In genomic region chr4:55859211-55859761, GRCm38 (mm10) we compare ENCODE assay signal across 22 mouse cellular contexts.
DNase-seq lines count a peak whose midpoint lies in the region; ATAC-seq and TF ChIP-seq lines count a peak whose summit lies in the region.
"Had no signal": no experiment of that assay in that cellular context is flagged by ENCODE, and none has a peak within 500 bp of the region (broad histone marks: within the 10 kb centered on the region; RNA-seq: fewer than 3 reads in every experiment).

No protein-coding gene starts in this region.

- no peaks in the 10 kb centered on the region for H3K9me3 ChIP-seq in intestine, embryonic 15.5 days
- H3K9me3 ChIP-seq in intestine, postnatal 0 days (ENCODE audit: control insufficient read depth): no peaks in the 10 kb centered on the region
- H3K9me3 ChIP-seq in kidney, embryonic 15.5 days (replicated peaks): no peaks in the 10 kb centered on the region
- H3K9me3 ChIP-seq: forebrain, embryonic 10.5 days; forebrain, embryonic 13.5 days; heart, embryonic 13.5 days had no signal

- H3K4me1 ChIP-seq in intestine, embryonic 15.5 days (replicated peaks): no peaks in the 10 kb centered on the region
- 0 out of 2 replicates have a peak, but pooled peaks cover 3% of the 10 kb centered on the region for H3K4me1 ChIP-seq in intestine, postnatal 0 days (replicated peaks; ENCODE audit: control insufficient read depth, insufficient read depth, low read length)
- H3K4me1 ChIP-seq in small intestine, adult 2 months (ENCODE audit: control insufficient read depth, insufficient read depth, insufficient read length, low read length): peaks cover 5% of the 10 kb centered on the region; the same call in 1 of the 2 replicates
- no peaks in the 10 kb centered on the region for H3K4me1 ChIP-seq in kidney, embryonic 15.5 days
- H3K4me1 ChIP-seq: forebrain, embryonic 10.5 days; forebrain, embryonic 13.5 days; heart, embryonic 13.5 days had no signal

- H3K4me3 ChIP-seq in intestine, embryonic 15.5 days (replicated peaks): no peak overlapping the region
- no peak overlapping the region for H3K4me3 ChIP-seq in intestine, postnatal 0 days (ENCODE audit: low read depth, low read length)
- no peak overlapping the region for H3K4me3 ChIP-seq in small intestine, adult 2 months (ENCODE audit: low read depth, low read length)
- no peak overlapping the region for H3K4me3 ChIP-seq in kidney, embryonic 15.5 days (replicated peaks)
- H3K4me3 ChIP-seq: forebrain, embryonic 10.5 days; forebrain, embryonic 13.5 days; heart, embryonic 13.5 days had no signal

- 80% methylated on average over 2 of the region's 2 CpGs for WGBS in intestine, embryonic 15.5 days
- WGBS in intestine, postnatal 0 days: 36% methylated on average over 2 of the region's 2 CpGs
- 14% methylated on average over 2 of the region's 2 CpGs for WGBS in small intestine, adult 2 months
- 79% methylated on average over 2 of the region's 2 CpGs for WGBS in kidney, embryonic 15.5 days

- ATAC-seq in intestine, embryonic 15.5 days: peak; percentile 58
- ATAC-seq in intestine, postnatal 0 days: peak; percentile 88
- no peak for ATAC-seq in kidney, embryonic 15.5 days (replicated peaks; ENCODE audit: low FRiP score)
- ATAC-seq: CD4-positive, CD25-positive, alpha-beta regulatory T cell, adult 4 months; forebrain, embryonic 13.5 days; forebrain, embryonic 16.5 days; hindbrain, postnatal 0 days had no signal

- H3K36me3 ChIP-seq in intestine, embryonic 15.5 days: no peaks in the 10 kb centered on the region
- no peaks in the 10 kb centered on the region for H3K36me3 ChIP-seq in intestine, postnatal 0 days (ENCODE audit: control insufficient read depth, insufficient read depth)
- H3K36me3 ChIP-seq in small intestine, adult 2 months (ENCODE audit: control insufficient read depth, insufficient read depth, low read length): no peaks in the 10 kb centered on the region
- H3K36me3 ChIP-seq in kidney, embryonic 15.5 days: no peaks in the 10 kb centered on the region
- H3K36me3 ChIP-seq: forebrain, embryonic 10.5 days; heart, embryonic 13.5 days had no signal

- no peak for TF ChIP-seq CTCF in intestine, postnatal 0 days (IDR thresholded peaks at IDR 0.05; ENCODE audit: low read depth)
- no peak for TF ChIP-seq CTCF in small intestine, adult 2 months (IDR thresholded peaks at IDR 0.05; ENCODE audit: extremely low read depth, insufficient read length, insufficient replicate concordance, low read depth, low read length)

- no peak overlapping the region for H3K9ac ChIP-seq in intestine, embryonic 15.5 days
- H3K9ac ChIP-seq in intestine, postnatal 0 days (ENCODE audit: low read depth, low read length): no peak overlapping the region
- no peak overlapping the region for H3K9ac ChIP-seq in kidney, embryonic 15.5 days
- H3K9ac ChIP-seq: forebrain, embryonic 13.5 days; heart, embryonic 13.5 days; hindbrain, embryonic 14.5 days had no signal

- no peak overlapping the region for H3K27ac ChIP-seq in intestine, embryonic 15.5 days
- no peak overlapping the region for H3K27ac ChIP-seq in intestine, postnatal 0 days (ENCODE audit: low read depth, low read length)
- H3K27ac ChIP-seq in small intestine, adult 2 months (ENCODE audit: insufficient read depth, low read depth, low read length): peak overlapping the region; percentile 76
- H3K27ac ChIP-seq in kidney, embryonic 15.5 days: no peak overlapping the region
- H3K27ac ChIP-seq: forebrain, embryonic 10.5 days; forebrain, embryonic 13.5 days; heart, embryonic 13.5 days; hindbrain, embryonic 14.5 days; hindbrain, postnatal 0 days had no signal

- no peak for TF ChIP-seq POLR2A in small intestine, adult 2 months (IDR thresholded peaks at IDR 0.05; ENCODE audit: low read depth, low read length)

- no peak for DNase-seq in lung, postnatal 25 days (ENCODE audit: low spot score)
- DNase-seq in spleen, adult 18-20 months: no peak
- DNase-seq: adrenal gland, adult 8-10 months; adrenal gland, postnatal 36 days; cerebellum, adult 18-20 months; cerebellum, adult 9-10 months; cerebellum, postnatal 14 days; gastrocnemius, postnatal 10 days; gastrocnemius, postnatal 36 days; heart, postnatal 14 days; heart, postnatal 4 days had no signal

- no peaks in the 10 kb centered on the region for H3K27me3 ChIP-seq in intestine, embryonic 15.5 days (replicated peaks)
- H3K27me3 ChIP-seq in intestine, postnatal 0 days (replicated peaks; ENCODE audit: control insufficient read depth, insufficient read depth, low read length): no peaks in the 10 kb centered on the region
- no peaks in the 10 kb centered on the region for H3K27me3 ChIP-seq in small intestine, adult 2 months (ENCODE audit: control insufficient read depth, insufficient read depth, low read length)
- no peaks in the 10 kb centered on the region for H3K27me3 ChIP-seq in kidney, embryonic 15.5 days
- H3K27me3 ChIP-seq: forebrain, embryonic 13.5 days; heart, embryonic 13.5 days had no signal

- no peak overlapping the region for H3K4me2 ChIP-seq in intestine, embryonic 15.5 days (replicated peaks)
- H3K4me2 ChIP-seq in intestine, postnatal 0 days (replicated peaks; ENCODE audit: low read depth): no peak overlapping the region
- no peak overlapping the region for H3K4me2 ChIP-seq in kidney, embryonic 15.5 days
- H3K4me2 ChIP-seq: forebrain, embryonic 13.5 days; heart, embryonic 13.5 days; hindbrain, embryonic 14.5 days had no signal
